Mouse (Mus musculus) urinary bladder, postnatal 4 days (tissue): ENCODE measurements around the gene Rgmb.

Source experiments
- DNase-seq, 2 experiments: peaks; one replicate each; pipeline ENCODE4 v3.0.0; 2021 to 2022; ENCODE audit warnings: low spot score in 2 of 2

Rgmb gene

DNA sequence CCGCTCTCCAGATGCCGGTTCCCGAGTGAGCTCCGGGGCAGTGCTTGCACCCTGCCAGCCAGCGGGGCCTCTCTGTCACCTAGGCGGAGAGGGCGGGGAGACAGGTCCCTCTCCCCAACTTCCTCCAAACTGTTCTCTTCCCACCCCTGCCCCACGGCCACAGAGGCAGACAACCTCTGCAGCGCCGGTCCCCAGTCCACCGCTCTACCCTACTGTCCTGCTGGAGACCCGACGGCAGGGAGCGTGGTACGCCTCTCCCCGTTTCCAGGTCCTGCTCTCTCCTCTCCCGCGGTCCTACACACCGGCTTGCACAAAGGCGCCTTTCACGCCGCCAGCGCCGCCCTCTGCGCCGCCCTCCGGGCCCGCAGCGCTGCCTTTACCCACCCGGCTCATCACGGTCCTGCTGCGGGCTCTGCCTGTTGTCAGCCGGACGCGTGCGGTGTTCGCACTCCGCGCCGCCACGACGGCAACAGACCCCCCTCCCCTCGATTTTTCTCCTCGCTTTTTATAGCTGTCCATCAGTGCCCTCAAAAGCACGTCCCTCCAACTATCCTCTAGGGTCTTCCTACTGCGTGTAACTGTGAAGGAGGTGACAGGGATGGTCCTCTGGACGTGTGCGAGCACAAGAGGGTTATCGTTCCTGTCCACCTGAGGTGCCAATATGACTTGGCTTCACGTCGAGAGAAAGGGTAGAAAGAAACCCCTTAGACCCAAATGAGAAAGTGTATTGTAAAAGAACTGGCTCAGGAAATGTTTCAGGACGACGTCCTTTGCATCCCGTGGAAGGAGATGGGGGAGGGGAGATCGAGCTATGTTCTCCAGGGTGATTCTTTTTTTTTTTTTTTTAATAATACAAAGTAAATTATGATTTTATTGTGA lies at the start of gene Rgmb:
Rgmb (minus strand) TSS at position 274 of the 879 bp plus-strand sequence.
- peak in 1 of 2 experiments; percentile 32 for DNase-seq

- no peak for DNase-seq
These were observed 43.9 kb upstream of the Rgmb start for GRCm38 (mm10) chr17:15874765-15875164.

GRCm38 (mm10) chr17:15872093-15872492 lies 41.3 kb upstream of the Rgmb start:
- DNase-seq = no peak

- no peak for DNase-seq
These were observed 34.4 kb upstream of the Rgmb start for GRCm38 (mm10) chr17:15865249-15865648.

DNA sequence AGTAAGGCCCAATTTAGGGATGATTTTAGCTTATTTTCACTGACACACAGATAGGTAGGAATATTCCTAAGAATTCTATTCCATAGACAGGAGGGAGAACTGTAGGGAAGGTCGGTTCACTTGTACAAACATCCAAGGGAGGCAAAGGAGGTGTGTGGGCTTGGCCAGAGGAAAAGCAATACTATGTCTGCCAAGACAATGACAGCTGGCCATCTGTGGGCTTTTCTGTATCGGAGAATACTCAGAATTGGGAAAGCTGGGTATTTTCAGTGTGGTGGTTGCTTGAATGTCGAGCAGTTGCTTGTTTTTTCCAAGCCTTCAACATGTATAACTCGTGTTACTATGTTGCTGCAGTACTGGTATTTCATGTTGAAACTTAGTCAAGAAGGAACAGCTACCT lies 31.5 kb upstream of the Rgmb start:
- no peak for DNase-seq

GRCm38 (mm10) chr17:15853121-15853520 lies 22.3 kb upstream of the Rgmb start:
- no peak for DNase-seq

- no peak for DNase-seq
These were observed 19.7 kb upstream of the Rgmb start for GRCm38 (mm10) chr17:15850544-15850943.

GRCm38 (mm10) chr17:15841425-15841824 lies 10.6 kb upstream of the Rgmb start:
- DNase-seq = no peak

DNA sequence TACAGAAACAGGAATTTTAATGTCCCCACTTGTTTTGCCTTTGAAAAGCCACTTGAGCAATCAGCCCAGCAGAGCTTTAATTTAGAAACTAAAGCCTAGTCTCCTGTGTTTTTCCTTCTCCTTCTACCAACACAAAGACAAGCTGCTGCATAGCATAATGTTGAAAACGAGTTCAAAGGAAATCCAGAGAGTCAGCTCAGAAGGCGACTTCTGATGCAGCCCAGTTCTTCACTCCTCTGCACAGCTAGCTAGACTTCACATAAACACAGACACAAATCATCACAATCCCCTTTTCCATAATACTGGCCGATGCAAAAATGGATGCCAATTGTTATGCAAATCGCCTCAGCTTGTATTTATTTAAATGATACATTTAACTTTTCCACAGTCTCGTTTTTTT lies 1.6 kb upstream of the Rgmb start:
- DNase-seq = no peak

GRCm38 (mm10) chr17:15831810-15832209 lies 971 bp upstream of the Rgmb start:
- DNase-seq = no peak

DNA sequence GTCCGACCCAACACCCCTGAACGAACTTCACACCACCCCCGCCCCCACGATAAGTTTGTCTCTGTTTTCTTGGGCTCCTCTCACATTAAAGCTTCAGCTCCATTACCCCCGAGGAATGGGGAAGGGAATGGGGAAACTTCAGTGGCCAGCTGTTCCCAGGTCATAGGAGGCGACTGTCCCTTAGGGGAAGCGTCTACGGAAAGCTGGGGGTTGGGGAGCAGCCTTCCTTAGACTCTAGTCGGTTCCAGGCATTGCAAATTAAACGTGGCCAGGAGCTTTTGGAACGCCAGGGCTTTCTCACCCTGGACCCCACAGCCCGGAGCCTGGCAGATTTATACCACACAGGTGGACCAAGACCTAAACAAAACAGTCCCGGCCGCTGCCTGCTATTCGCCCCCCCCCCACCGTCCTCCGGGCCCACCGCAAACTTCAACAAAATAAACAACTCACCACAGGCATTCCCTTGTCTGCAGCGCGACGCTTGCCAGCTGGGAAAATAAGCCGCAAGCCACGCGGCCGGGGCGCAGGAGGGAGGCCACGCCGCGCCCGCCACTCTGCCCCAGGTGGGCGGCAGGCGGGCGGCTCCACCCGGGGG lies 571 bp downstream of the Rgmb start:
- no peak for DNase-seq

DNA sequence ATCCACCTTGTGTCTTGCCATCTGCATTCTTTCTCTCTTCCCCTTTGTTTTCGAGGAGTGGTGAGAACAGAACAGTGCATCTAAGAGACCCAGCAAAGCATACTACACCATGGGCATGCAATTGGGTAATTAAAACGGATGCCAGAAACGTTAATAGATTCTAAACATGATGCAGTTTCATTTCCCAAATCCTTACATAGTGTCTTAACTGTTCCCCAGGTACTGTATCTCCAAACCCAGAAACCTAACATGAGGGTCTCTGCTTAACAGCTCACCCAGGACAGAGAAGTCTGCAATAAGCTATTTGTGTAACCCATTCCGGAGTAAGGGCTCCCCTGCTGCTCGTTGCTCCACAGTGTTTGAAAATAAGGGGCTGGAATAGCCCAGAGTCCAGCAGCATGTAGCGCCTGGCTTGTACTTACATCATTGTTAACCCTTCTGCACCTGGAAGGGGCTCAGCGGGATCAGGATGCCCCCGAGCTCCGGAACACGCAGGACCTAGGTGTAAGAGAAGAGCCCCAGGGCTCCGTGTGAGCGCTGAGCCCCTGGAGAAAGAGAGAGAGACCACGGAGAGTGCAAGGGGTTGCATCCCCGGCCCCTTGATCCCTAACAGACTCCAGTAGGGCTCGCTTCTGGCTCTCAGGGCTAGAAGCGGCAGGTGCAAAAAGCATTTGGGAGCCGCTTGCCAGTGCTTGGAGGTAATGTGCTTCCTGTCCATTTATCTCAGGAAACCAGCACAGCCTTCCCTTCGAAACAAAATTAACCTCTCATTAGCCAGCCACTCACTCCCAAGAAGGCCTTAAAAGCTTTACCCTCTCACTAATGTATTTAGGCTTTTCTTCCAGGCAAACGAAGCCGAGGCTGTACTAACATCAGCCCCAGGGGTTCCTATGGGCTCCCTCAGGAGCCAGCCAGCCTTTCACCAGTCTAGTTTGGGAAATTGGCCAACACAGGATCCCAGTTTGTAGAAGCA lies 1.4 kb downstream of the Rgmb start:
- no peak for DNase-seq

DNA sequence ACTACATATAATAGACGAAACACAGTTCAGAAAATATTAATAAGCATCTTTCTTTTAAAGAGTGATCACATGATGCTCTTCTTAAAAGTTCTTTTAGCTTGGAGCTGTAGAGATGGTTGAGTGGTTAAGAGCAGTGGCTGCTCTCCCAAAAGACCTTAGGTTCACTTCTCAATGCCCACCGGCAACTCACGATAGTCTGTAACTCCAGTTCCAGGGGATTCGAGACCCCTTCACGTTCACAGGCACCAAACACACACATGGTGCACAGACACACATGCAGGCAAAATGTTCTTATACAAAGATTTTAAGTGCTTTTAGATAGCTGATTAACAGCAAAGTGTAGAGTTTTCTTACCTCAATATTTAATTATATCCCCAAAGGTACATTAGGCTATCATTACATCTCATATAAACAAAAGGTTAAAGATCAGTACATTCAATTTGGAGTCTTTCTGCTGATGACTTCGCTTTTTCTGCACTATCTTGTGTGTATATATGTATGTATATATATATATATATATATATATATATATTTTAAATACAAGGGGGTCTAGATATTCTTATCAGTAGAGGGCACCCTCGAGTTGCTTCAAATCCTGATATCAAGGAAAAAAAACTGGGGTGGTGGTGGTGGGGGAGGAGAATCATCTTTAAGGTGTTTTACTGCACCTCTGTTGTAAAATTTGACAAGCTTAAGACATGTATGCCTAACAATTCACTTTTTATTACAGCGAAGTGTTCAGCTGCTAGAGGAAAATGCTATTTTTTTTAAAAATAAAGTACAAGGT lies 2.5 kb downstream of the Rgmb start:
- DNase-seq = no peak

DNA sequence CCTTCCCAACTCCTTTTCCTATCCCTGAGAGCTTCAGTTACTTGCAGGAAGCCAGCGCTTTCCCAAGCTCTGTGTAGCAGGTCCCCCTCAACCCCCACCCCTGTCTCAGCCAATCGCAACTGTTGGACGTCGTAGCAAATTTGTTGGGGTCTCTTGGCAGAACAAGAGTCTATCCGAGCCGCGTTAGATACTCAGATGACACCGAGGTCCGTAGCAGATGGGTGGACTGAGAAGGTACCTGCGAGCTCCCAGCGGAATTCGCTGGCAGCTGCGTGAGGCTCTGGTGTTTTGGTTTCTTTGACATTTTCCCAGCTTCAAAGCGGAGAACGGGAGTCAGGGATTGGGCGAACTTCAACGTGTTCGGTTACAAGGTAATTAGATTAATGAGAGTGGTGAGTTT lies 3.9 kb downstream of the Rgmb start:
- no peak for DNase-seq

- DNase-seq = peak; percentile 99 to 100
These were observed 4.4 kb downstream of the Rgmb start for GRCm38 (mm10) chr17:15826444-15826909.

DNA sequence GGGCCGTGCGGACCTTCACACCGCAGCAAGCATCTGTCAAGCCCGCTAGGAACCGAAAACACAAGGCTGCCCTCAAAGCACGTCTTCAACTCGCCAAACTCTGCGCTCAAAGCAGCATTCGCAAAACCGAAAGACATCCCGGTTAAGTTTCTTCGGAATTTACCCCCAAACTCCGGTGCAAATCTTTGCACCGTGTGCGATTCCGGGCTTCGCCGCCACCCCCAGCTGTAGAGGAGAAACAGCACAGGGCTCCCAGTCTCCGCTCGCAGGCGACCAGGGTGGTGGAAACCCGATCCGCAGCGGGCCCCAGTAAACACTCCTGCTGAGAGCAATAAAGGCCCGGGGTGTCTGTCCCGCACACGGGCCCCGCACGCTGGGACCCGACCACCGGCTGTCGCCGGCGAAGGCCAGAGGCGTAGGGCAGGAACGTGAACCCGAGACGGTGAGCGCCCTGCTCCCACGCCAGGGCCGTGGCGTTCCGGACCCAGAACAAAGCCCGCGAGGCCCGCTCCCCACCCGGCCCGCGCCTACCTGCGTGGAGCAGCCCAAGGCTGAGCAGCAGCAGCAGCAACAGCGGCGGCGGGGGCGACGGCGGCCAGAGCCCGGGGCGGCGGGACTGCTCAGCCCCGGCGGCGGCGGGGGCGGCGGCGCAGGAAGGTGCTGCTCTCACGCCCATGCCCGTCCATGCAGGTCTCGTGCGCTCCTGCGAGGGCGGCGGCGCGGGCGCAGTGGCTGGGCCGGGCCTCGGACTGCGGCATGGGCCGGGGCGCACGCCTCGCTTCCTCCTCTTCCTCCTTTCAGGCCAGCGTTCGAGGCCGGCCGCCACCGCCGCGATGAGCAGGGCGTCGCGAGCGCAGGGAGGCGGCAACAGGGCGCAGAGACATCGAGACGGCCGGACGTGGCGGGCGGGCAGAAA lies 5.1 kb downstream of the Rgmb start:
- peak in 1 of 2 experiments; percentile 49 for DNase-seq

- DNase-seq = no peak
These were observed 6.0 kb downstream of the Rgmb start for GRCm38 (mm10) chr17:15824854-15825253.

DNA sequence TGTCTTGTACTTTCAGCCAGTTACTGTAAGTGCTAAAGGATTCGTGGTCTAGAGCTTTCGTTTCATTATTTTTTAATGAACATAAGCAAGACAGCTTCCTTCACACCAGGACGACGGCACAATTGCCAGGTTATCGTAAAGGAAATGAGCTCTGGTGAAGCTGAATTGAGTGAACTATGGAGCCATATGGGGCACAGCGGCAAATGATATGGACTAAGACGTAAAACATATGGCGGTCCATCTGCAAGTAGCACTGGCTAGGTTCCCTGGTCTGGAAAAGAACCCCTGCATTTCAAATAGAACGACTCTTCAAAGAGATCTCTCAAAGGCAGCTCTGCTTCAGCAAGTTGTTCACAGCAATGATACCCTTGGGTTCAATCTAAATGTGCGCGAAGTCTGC lies 6.5 kb downstream of the Rgmb start:
- no peak for DNase-seq

GRCm38 (mm10) chr17:15823838-15824237 lies 7.0 kb downstream of the Rgmb start:
- DNase-seq = no peak

DNA sequence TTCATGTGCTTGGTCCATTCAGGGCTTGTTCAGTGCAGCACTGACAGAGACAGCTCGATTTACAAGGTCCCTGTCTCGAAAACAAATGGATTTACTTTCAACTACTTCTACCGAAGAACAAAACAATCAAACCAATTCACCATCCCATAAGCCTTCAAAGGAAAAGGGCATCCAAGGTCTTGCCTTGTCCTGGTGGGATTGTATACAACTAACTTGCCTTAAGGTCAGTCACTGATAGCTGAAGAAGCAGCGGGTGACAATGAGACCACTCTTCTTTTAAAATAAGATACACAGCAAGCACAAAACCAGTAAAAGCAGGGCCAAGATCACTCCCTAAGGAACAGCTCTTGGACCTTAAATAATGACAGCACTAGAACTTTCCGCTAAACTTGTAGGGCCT lies 7.6 kb downstream of the Rgmb start:
- no peak for DNase-seq
